Mouse (Mus musculus): ENCODE measurements at regions not wholly inside any gene's neighbourhood (a gene's known extent, or its start where the extent isn't known, plus 50 kb on each side); places are given as distances from the start of the nearest gene placed in this dataset.

GRCm38 (mm10) chr3:61268453-61269335 lies 92.7 kb upstream of the Rap2b start:
- DNase-seq: peak; percentile 30

- DNase-seq: no peak
Observed at GRCm38 (mm10) chr3:61285924-61286520, 75.4 kb upstream of the Rap2b start.

- DNase-seq: no peak
Observed at GRCm38 (mm10) chr3:61288195-61288594, 73.2 kb upstream of the Rap2b start.

- DNase-seq: no peak
Observed at GRCm38 (mm10) chr3:61294855-61295254, 66.6 kb upstream of the Rap2b start.

GRCm38 (mm10) chr3:61297290-61297689 lies 64.1 kb upstream of the Rap2b start:
- DNase-seq: no peak

- DNase-seq: no peak
Observed at GRCm38 (mm10) chr3:61302214-61302613, 59.2 kb upstream of the Rap2b start.

GRCm38 (mm10) chr3:61303485-61303884 lies 58.0 kb upstream of the Rap2b start:
- no peak for DNase-seq

- DNase-seq: no peak
Observed at GRCm38 (mm10) chr3:61306306-61306705, 55.1 kb upstream of the Rap2b start.

- DNase-seq: no peak
Observed at GRCm38 (mm10) chr3:61308764-61309163, 52.7 kb upstream of the Rap2b start.

- no peak for DNase-seq
Observed at GRCm38 (mm10) chr3:61309197-61309596, 52.2 kb upstream of the Rap2b start.
